23 mouse cellular contexts compared by ENCODE assay signal in genomic region chr14:45500052-45500451, GRCm38 (mm10). TPM values are rescaled to one million over a fixed set of nuclear protein-coding genes. Genes with fewer than 3 reads are reported as not detected.
DNase-seq lines count a peak whose midpoint lies in the region; ATAC-seq lines count a peak whose summit lies in the region.
"Had no signal": no experiment of that assay in that cellular context is flagged by ENCODE, and none has a peak within 500 bp of the region (broad histone marks: within the 10 kb centered on the region; RNA-seq: fewer than 3 reads in every experiment).

No protein-coding gene starts in this region.

- no peaks in the 10 kb centered on the region for H3K4me1 ChIP-seq in forebrain, embryonic 16.5 days (replicated peaks; ENCODE audit: control insufficient read depth, insufficient read depth, low read length)
- no peaks in the 10 kb centered on the region for H3K4me1 ChIP-seq in forebrain, embryonic 14.5 days (ENCODE audit: control insufficient read depth, insufficient read depth, low read length)
- H3K4me1 ChIP-seq in hindbrain, embryonic 12.5 days = no peaks in the 10 kb centered on the region
- H3K4me1 ChIP-seq in hindbrain, embryonic 10.5 days (replicated peaks) = no peaks in the 10 kb centered on the region
- no peaks in the 10 kb centered on the region for H3K4me1 ChIP-seq in midbrain, embryonic 16.5 days (ENCODE audit: control insufficient read depth, insufficient read depth, low read length)
- H3K4me1 ChIP-seq in midbrain, embryonic 11.5 days (ENCODE audit: control insufficient read depth, insufficient read depth, low read length) = no peaks in the 10 kb centered on the region
- H3K4me1 ChIP-seq: embryonic facial prominence, embryonic 12.5 days; limb, embryonic 15.5 days; lung, embryonic 15.5 days; megakaryocyte, embryonic 14.5 days had no signal

- no peaks in the 10 kb centered on the region for H3K27me3 ChIP-seq in forebrain, embryonic 16.5 days (replicated peaks; ENCODE audit: control insufficient read depth, insufficient read depth, low read length)
- H3K27me3 ChIP-seq in forebrain, embryonic 14.5 days (replicated peaks; ENCODE audit: control insufficient read depth, insufficient read depth, low read length) = no peaks in the 10 kb centered on the region
- H3K27me3 ChIP-seq in hindbrain, embryonic 12.5 days = no peaks in the 10 kb centered on the region
- H3K27me3 ChIP-seq in hindbrain, embryonic 10.5 days (ENCODE audit: insufficient read depth, poor library complexity, severe bottlenecking) = no peaks in the 10 kb centered on the region
- no peaks in the 10 kb centered on the region for H3K27me3 ChIP-seq in midbrain, embryonic 16.5 days (ENCODE audit: control insufficient read depth, insufficient read depth, low read depth, low read length)
- no peaks in the 10 kb centered on the region for H3K27me3 ChIP-seq in midbrain, embryonic 11.5 days (ENCODE audit: control insufficient read depth, insufficient read depth, low read length)
- H3K27me3 ChIP-seq: embryonic facial prominence, embryonic 12.5 days; limb, embryonic 15.5 days; lung, embryonic 15.5 days; megakaryocyte, embryonic 14.5 days had no signal

- no peaks in the 10 kb centered on the region; the same call in 1 of the 2 replicates for H3K36me3 ChIP-seq in forebrain, embryonic 16.5 days (ENCODE audit: control insufficient read depth, insufficient read depth)
- H3K36me3 ChIP-seq in forebrain, embryonic 14.5 days (ENCODE audit: control insufficient read depth, insufficient read depth, low read length) = peaks cover 11% of the 10 kb centered on the region; the same call in 1 of the 2 replicates
- H3K36me3 ChIP-seq in hindbrain, embryonic 12.5 days = peaks cover 21% of the 10 kb centered on the region
- peaks cover 79% of the 10 kb centered on the region for H3K36me3 ChIP-seq in hindbrain, embryonic 10.5 days
- H3K36me3 ChIP-seq in midbrain, embryonic 16.5 days (ENCODE audit: control insufficient read depth, insufficient read depth, low read length) = no peaks in the 10 kb centered on the region
- no peaks in the 10 kb centered on the region; the same call in 1 of the 2 replicates for H3K36me3 ChIP-seq in midbrain, embryonic 11.5 days (ENCODE audit: control insufficient read depth, insufficient read depth, low read length)

- peak; percentile 28; the same call in 1 of the 2 replicates for ATAC-seq in forebrain, embryonic 16.5 days
- ATAC-seq in forebrain, embryonic 14.5 days = no peak
- ATAC-seq in hindbrain, embryonic 12.5 days (ENCODE audit: low FRiP score) = peak; percentile 35; the same call in 1 of the 2 replicates
- ATAC-seq in midbrain, embryonic 16.5 days = 0 out of 2 replicates have a peak, but pooled peaks have one; percentile 42
- no peak for ATAC-seq in midbrain, embryonic 11.5 days (ENCODE audit: low FRiP score)
- ATAC-seq: intestine, postnatal 0 days had no signal

- H3K9me3 ChIP-seq in forebrain, embryonic 16.5 days (ENCODE audit: control insufficient read depth, low read length) = no peaks in the 10 kb centered on the region
- H3K9me3 ChIP-seq in forebrain, embryonic 14.5 days (replicated peaks; ENCODE audit: control insufficient read depth, low read length) = no peaks in the 10 kb centered on the region
- no peaks in the 10 kb centered on the region for H3K9me3 ChIP-seq in hindbrain, embryonic 12.5 days (replicated peaks)
- H3K9me3 ChIP-seq in hindbrain, embryonic 10.5 days = 0 out of 2 replicates have a peak, but pooled peaks cover 2% of the 10 kb centered on the region
- H3K9me3 ChIP-seq in midbrain, embryonic 16.5 days (replicated peaks; ENCODE audit: control insufficient read depth, low read length, poor library complexity, severe bottlenecking) = no peaks in the 10 kb centered on the region
- no peaks in the 10 kb centered on the region for H3K9me3 ChIP-seq in midbrain, embryonic 11.5 days (ENCODE audit: control insufficient read depth, low read length)
- H3K9me3 ChIP-seq: embryonic facial prominence, embryonic 12.5 days; limb, embryonic 15.5 days; lung, embryonic 15.5 days; megakaryocyte, embryonic 14.5 days had no signal

- H3K4me2 ChIP-seq in forebrain, embryonic 16.5 days (ENCODE audit: low read length) = no peak overlapping the region
- no peak overlapping the region for H3K4me2 ChIP-seq in forebrain, embryonic 14.5 days (ENCODE audit: low read length)
- H3K4me2 ChIP-seq in hindbrain, embryonic 12.5 days (replicated peaks) = no peak overlapping the region
- H3K4me2 ChIP-seq in midbrain, embryonic 16.5 days (ENCODE audit: low read length) = no peak overlapping the region
- H3K4me2 ChIP-seq in midbrain, embryonic 11.5 days = no peak overlapping the region
- H3K4me2 ChIP-seq: embryonic facial prominence, embryonic 12.5 days; limb, embryonic 15.5 days; lung, embryonic 15.5 days had no signal

- WGBS in forebrain, embryonic 16.5 days = 59% methylated on average over 11 of the region's 11 CpGs
- 66% methylated on average over 11 of the region's 11 CpGs for WGBS in forebrain, embryonic 14.5 days
- WGBS in hindbrain, embryonic 12.5 days = 87% methylated on average over 11 of the region's 11 CpGs
- WGBS in hindbrain, embryonic 10.5 days = 93% methylated on average over 11 of the region's 11 CpGs
- 76% methylated on average over 11 of the region's 11 CpGs for WGBS in midbrain, embryonic 16.5 days
- WGBS in midbrain, embryonic 11.5 days = 93% methylated on average over 11 of the region's 11 CpGs

- H3K4me3 ChIP-seq in forebrain, embryonic 16.5 days (replicated peaks; ENCODE audit: low read length) = no peak overlapping the region
- H3K4me3 ChIP-seq in forebrain, embryonic 14.5 days (ENCODE audit: low read depth, low read length) = no peak overlapping the region
- no peak overlapping the region for H3K4me3 ChIP-seq in hindbrain, embryonic 12.5 days
- H3K4me3 ChIP-seq in hindbrain, embryonic 10.5 days = no peak overlapping the region
- H3K4me3 ChIP-seq in midbrain, embryonic 16.5 days (ENCODE audit: low read depth, low read length) = no peak overlapping the region
- no peak overlapping the region for H3K4me3 ChIP-seq in midbrain, embryonic 11.5 days (ENCODE audit: low read depth, low read length)
- H3K4me3 ChIP-seq: embryonic facial prominence, embryonic 12.5 days; limb, embryonic 15.5 days; lung, embryonic 15.5 days; megakaryocyte, embryonic 14.5 days had no signal

- no peak overlapping the region for H3K9ac ChIP-seq in forebrain, embryonic 16.5 days (replicated peaks; ENCODE audit: low read depth, low read length)
- no peak overlapping the region for H3K9ac ChIP-seq in forebrain, embryonic 14.5 days (ENCODE audit: low read length)
- no peak overlapping the region for H3K9ac ChIP-seq in hindbrain, embryonic 12.5 days
- no peak overlapping the region for H3K9ac ChIP-seq in midbrain, embryonic 16.5 days (ENCODE audit: low read depth, low read length)
- H3K9ac ChIP-seq in midbrain, embryonic 11.5 days (ENCODE audit: low read length) = no peak overlapping the region
- H3K9ac ChIP-seq: embryonic facial prominence, embryonic 12.5 days; limb, embryonic 15.5 days; liver, embryonic 14.5 days; lung, embryonic 15.5 days had no signal

- no peak overlapping the region for H3K27ac ChIP-seq in forebrain, embryonic 16.5 days (ENCODE audit: low read length)
- no peak overlapping the region for H3K27ac ChIP-seq in forebrain, embryonic 14.5 days (ENCODE audit: low read depth, low read length)
- H3K27ac ChIP-seq in hindbrain, embryonic 12.5 days = peak overlapping the region; percentile 12; the same call in 1 of the 2 replicates
- no peak overlapping the region for H3K27ac ChIP-seq in hindbrain, embryonic 10.5 days
- no peak overlapping the region for H3K27ac ChIP-seq in midbrain, embryonic 16.5 days (ENCODE audit: low read length)
- H3K27ac ChIP-seq in midbrain, embryonic 11.5 days (ENCODE audit: low read depth, low read length) = no peak overlapping the region
- H3K27ac ChIP-seq: embryonic facial prominence, embryonic 12.5 days; limb, embryonic 15.5 days; liver, embryonic 14.5 days; lung, embryonic 15.5 days had no signal

- DNase-seq in forebrain, embryonic 14.5 days (ENCODE audit: low spot score) = no peak
- DNase-seq in hindbrain, embryonic 10.5 days (ENCODE audit: low spot score) = no peak
- no peak for DNase-seq in midbrain, embryonic 11.5 days (ENCODE audit: low spot score, missing footprints)
- peak; percentile 27 for DNase-seq in retina, embryonic 14.5 days (ENCODE audit: low spot score)
- DNase-seq in cerebellum, adult 11-12 months = no peak
- DNase-seq: adrenal gland, adult 2 months; cerebellum, adult 18-20 months; cerebellum, postnatal 14 days; kidney, postnatal 10 days; left cerebral cortex, postnatal 4 days; lung, postnatal 36 days; midbrain, embryonic 14.5 days; right cerebral cortex, postnatal 25 days; spleen, adult 18-20 months had no signal

RNA-seq across cellular contexts. Expression of gene Fermt2, which starts 29.9 kb away (rescaled TPM):
- 58.4 and 58.6 TPM in 2 replicates for polyA plus RNA-seq in forebrain, embryonic 16.5 days (2015; fragmentation: Nextera tagmentation; extraction: Ambion mirVana)
- 55.4 and 68.4 TPM in 2 replicates for polyA plus RNA-seq in forebrain, embryonic 14.5 days (2014; fragmentation: Nextera tagmentation; extraction: Ambion mirVana)
- 75.1 and 84.3 TPM in 2 replicates for polyA plus RNA-seq in hindbrain, embryonic 12.5 days (2016; fragmentation: Nextera tagmentation; extraction: Ambion mirVana)
- polyA plus RNA-seq in hindbrain, embryonic 10.5 days (2016; fragmentation: Nextera tagmentation; extraction: Ambion mirVana) = 74.3 and 89.6 TPM in 2 replicates
- 66.1 and 66.4 TPM in 2 replicates for polyA plus RNA-seq in midbrain, embryonic 16.5 days (2015; fragmentation: Nextera tagmentation; extraction: Ambion mirVana)
- polyA plus RNA-seq in midbrain, embryonic 11.5 days (2014; fragmentation: Nextera tagmentation; extraction: Ambion mirVana) = 65.8 and 69.1 TPM in 2 replicates

Comparison
In these comparisons a context has a peak if more than half of its experiments do, and no peak if none do; other contexts are left out.
1. ATAC-seq: peak in forebrain, embryonic 16.5 days (single experiment), hindbrain, embryonic 12.5 days (single experiment) and midbrain, embryonic 16.5 days (single experiment); none in forebrain, embryonic 14.5 days (single experiment) and midbrain, embryonic 11.5 days (single experiment).